Mouse (Mus musculus) myocyte (in vitro differentiated cells): ENCODE results near the gene Map7d1.

ENCODE experiments used
- E2F4 ChIP-seq: IDR thresholded peaks from one replicate; pipeline ENCODE4 v1.6.1; 2011; ENCODE audit warnings: mild to moderate bottlenecking, control low read depth, moderate library complexity; ENCODE audit not compliant: insufficient read depth
- REST ChIP-seq: IDR thresholded peaks from one replicate; pipeline ENCODE4 v1.6.1; 2011; ENCODE audit warnings: mild to moderate bottlenecking, control low read depth, moderate library complexity; ENCODE audit not compliant: insufficient read depth, insufficient read length

DNA sequence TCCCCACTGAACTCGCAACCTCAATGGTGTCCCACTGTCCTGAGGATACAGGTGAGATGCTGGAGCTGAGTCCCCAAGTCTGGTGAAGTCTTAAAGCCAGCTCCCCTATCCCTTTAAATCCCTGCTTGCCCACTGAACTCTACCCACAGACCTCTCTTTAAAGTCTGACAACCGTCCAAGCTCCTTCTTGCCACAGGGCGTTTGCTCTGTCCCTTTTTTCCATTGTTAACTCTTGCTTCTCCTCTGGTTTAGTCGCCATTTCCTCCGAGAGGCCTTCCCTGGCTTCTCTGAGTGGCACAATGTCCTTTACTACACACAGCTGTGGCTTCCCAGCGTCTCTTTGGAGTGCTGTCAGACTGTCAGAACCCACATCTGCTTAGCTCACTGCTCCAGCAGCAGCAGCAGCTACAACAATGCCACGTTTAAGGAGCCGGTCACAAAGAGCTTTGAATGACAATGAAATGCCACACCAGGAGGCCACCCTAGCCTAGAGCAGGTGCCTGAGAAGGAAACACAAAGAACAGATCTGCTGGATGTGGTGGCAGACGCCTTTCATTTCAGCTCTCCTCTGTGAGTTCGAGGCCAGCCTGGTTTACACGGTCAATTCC is 7.8 kb downstream of the Map7d1 start:
- TF ChIP-seq E2F4 (no peak), REST (no peak)
